Mouse (Mus musculus): ENCODE measurements at regions not wholly inside any gene's neighbourhood (a gene's known extent, or its start where the extent isn't known, plus 50 kb on each side); places are given as distances from the start of the nearest gene placed in this dataset.
A peak's percentile ranks its signal among the peaks of the same experiment; 100 is the strongest.
"Not testable (repeated sequence)": the region's sequence is repeated elsewhere in the genome, so short reads cannot be mapped to it uniquely, and the experiment has no call there.

DNA sequence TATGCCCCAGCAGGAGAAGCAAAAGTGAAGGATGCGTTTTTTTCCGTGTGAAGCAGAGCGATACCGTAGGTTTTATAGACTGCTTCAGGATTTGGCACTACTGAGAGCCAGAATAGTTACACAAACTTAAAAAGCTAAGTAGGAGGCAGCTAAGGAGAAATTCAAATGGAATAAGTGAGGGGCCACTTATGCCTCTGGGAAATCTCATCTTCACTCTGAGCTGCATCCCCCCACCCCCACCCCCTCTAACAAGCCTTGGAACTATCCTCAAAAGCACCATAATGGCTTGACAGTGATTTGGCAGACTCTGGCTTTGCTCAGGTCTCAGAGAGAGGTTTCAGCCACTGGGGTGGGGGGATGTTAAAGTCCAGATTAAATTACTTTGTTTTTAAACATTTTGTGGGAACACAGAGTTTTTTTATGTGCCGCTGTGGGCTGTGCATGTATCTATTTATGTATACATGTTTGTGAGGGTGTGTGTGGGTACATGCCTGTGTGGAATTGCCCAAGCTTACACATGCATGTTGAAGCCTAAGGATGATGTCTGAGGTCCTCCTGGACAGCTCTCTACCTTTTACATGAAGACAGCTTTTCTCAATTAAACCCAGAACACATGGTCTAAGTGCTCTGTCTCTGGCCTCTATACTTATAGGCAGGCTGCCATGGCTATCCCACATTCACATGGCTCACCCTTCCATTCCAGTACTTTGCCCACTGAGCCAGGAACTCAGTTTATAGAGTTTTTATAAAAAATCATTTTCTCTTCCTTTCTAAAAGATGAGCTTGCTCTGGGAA is 396.6 kb downstream of the Epm2a start:
- DNase-seq: no peak
- intact Hi-C loops (cut with DNase I): no loop called here
- TF ChIP-seq CTCF (IDR thresholded peaks at IDR 0.05): no peak
- Histone ChIP-seq H3K4me3 (no peak overlapping the region), H3K27ac (no peak overlapping the region)

DNA sequence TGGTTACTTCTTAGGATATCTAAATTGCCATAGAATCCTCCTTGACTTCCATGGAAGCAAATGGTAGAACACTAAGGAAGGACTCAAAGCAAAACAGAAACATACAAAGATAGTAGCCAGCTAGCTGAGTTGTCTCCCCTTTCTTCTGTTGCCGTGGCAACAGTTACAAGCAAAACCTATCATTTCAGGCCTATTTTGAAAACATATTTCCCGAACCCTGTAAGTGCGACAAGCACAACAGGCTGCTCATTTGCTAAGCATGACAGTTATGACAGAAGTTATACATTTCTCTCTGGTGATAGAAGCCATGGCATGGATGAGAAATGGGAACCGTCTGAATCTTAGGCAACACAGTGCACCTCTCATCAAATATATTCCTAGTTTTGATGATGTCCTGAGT is 402.4 kb downstream of the Epm2a start:
- H3K27ac ChIP-seq: no peak overlapping the region
- TF ChIP-seq CTCF (IDR thresholded peaks at IDR 0.05): no peak
- DNase-seq: no peak
- intact Hi-C loops (cut with DNase I): no loop called here
- H3K4me3 ChIP-seq: no peak overlapping the region

- TF ChIP-seq CTCF (IDR thresholded peaks at IDR 0.05): no peak
- no peak for DNase-seq
- Histone ChIP-seq H3K27ac (no peak overlapping the region), H3K4me3 (no peak overlapping the region)
- intact Hi-C loops (cut with DNase I): no loop called here
Measured at GRCm38 (mm10) chr10:11746959-11747358, 403.8 kb downstream of the Epm2a start.

DNA sequence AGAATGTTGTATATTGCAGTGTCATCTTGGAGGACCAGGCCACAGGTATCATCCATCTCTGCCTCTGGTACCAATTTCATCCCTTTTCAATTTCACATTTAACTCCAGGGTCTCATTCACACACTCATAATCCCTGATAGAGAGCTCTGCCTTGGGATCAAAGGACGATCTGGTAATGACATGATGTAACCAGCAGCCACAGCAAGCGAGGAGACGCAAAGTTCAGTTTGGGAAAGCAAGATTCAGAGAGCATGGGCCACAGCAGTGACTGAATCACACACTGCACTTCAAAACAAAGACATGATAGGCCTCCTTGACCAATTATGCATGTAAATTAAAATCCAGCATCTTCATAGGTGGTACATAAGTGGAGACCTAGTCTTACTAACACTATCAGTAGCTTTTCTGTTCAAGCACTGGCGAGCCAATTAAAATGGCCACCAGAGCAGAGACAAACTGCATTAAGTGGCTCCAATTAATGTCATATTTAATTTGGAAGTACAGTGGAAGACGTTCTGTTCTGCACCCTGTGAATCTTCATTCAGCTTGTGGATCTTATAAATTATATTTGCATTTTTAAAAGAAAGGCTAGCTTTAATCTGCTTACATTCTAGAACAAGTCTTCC is 412.0 kb downstream of the Epm2a start:
- H3K27ac ChIP-seq: no peak overlapping the region
- TF ChIP-seq CTCF (IDR thresholded peaks at IDR 0.05): no peak
- no peak overlapping the region for H3K4me3 ChIP-seq
- intact Hi-C loops (cut with DNase I): no loop called here
- DNase-seq: no peak

DNA sequence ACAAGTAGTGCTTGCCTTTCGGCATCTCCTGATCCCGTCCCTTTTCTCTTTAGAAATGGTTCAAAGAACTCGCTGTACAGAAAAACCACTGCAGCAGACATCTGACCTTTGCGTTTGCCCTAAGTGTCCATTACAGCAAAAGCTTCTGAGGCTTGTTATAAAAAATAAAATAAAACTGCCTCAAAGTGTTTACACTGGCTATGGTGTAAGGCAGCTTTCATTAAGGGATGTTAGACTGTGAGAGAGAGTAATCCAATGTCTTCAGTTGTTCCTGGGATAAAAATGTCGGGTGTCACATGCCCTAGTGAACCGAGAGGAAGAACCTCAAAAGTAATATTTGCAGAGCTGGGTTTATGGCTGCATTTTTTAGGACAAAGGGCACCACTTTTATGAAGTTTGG is 434.7 kb downstream of the Epm2a start:
- TF ChIP-seq CTCF (IDR thresholded peaks at IDR 0.05): no peak

DNA sequence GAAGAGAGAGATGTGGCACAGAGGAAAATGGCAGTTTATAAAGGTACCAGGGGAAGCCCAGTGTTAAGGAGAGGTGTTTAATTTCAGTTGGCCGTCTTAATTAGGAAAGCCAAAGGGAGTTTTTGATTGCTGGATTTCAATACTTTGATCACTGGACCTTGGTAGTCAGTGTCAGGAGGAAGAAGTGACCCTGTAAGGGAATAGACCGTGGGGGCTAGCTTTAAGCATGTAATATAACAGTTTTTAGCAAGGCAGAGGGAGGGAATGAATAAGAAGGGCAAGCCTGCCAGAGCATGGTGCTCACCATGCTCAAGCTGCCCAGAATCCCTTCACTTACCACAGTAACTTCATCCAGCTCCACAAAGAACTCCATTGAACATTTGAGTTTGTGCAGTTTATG is 437.1 kb downstream of the Epm2a start:
- H3K4me3 ChIP-seq: no peak overlapping the region
- intact Hi-C loops (cut with DNase I): no loop called here
- no peak overlapping the region for H3K27ac ChIP-seq
- no peak for DNase-seq
- no peak for TF ChIP-seq CTCF (IDR thresholded peaks at IDR 0.05)

More for the DNA sequence above, 434.7 kb downstream of the Epm2a start:
- no peak overlapping the region for H3K4me3 ChIP-seq
- H3K27ac ChIP-seq: no peak overlapping the region
- intact Hi-C loops (cut with DNase I): no loop called here
- DNase-seq: no peak

DNA sequence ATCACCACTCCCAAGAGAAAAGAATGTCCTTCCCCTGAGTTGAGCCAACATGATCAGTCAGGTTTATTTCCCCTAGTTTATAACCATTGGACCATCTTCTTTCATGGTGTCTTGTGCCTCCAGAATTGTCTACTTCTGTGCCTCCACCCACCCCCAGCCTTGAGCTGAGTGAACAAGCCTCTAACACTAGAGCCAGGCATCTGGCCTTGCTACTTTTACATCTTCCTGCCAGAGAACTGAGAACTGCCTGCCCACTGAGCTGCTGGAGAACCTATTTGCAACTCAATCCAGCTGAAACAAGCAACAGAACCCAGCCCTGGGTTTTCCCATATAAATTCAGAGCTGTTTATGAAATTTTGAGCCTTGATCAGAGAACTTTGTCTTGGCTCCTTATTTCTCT is 444.0 kb downstream of the Epm2a start:
- no peak for TF ChIP-seq CTCF (IDR thresholded peaks at IDR 0.05)
- no peak for DNase-seq
- Histone ChIP-seq H3K4me3 (no peak overlapping the region), H3K27ac (no peak overlapping the region)
- intact Hi-C loops (cut with DNase I): no loop called here

DNA sequence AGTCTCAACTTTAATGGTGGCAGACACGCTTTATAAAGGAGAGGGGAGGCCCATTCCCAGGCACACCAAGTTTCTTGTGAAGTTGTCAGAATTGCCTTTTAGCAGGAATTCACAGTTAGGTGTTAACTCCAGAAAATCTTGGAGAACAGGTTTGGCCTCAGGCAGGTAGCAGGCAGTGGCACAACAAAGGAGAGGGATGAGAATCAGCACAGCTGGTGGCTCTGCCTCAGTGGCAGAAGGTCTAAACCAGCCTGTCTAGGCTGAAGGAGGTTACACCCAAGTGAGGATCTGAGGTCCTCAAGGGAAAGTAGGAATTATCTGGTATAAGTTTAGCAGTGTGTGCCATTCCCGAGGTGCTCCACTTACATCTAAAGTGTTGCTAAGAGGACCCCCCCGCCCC is 456.3 kb downstream of the Epm2a start:
- no peak for DNase-seq
- Histone ChIP-seq H3K4me3 (no peak overlapping the region), H3K27ac (no peak overlapping the region)
- intact Hi-C loops (cut with DNase I): no loop called here
- no peak for TF ChIP-seq CTCF (IDR thresholded peaks at IDR 0.05)

DNA sequence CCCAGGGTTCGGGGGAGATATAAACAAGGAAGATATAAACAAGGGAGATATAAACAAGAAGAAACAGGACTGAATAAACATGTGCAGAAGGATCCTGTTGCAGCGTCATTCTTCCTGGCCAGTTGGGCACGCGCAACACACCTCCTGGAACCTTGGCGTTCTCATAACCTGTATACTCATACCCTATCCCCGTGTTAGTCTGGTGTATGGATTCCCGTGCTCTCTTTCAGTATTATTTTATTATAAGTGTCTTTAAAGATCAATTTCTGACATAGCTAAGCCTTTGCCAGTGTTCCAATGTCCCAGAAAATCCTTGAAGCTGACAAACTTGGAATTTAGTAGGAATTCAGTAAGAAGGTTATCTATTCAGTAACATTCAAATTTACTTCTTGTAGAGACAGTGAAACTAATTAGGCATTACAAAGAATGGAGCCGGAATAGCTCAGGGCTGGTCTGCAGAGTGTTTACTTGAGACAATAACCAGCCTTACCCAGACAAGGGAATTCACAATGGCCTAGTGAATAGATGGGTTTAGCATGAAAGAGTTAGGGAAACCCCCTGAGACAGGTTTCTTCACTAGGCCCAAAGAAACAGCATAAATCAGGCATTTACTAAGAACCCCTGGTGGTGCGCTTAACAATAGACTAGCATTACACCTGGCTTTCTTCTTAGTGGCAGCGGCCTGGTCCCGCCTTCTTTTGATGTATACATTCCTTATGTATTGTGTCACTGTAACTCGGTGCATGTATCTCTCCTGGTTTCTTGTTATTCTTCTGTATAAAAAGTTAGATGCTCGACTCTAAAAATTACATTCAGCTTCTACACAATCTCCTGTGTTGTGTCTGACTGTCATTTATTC is 458.4 kb downstream of the Epm2a start:
- intact Hi-C loops (cut with DNase I); H3K27ac ChIP-seq; DNase-seq; H3K4me3 ChIP-seq: not testable (repeated sequence)

DNA sequence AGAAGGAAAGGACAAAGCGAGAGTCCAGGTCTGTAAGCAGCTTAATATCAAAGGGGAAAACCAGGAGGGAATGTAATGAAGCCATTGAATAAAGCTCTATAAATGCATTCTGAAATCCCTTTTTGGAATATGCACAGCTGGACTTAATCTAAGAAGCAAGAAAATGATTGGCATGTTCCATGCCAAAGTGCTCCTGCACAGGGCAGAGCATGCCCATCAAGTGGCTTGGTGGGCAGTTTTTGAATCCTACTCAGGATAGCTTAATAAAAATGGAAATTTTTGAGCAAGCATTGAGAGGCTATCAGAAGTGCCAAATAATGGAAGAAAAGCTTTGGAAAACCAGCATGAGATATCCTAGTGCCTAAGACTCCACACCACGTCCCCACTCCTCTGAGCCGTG is 466.1 kb downstream of the Epm2a start:
- intact Hi-C loops (cut with DNase I): no loop called here
- Histone ChIP-seq H3K4me3 (no peak overlapping the region), H3K27ac (no peak overlapping the region)
- no peak for DNase-seq
- TF ChIP-seq CTCF (IDR thresholded peaks at IDR 0.05): no peak

DNA sequence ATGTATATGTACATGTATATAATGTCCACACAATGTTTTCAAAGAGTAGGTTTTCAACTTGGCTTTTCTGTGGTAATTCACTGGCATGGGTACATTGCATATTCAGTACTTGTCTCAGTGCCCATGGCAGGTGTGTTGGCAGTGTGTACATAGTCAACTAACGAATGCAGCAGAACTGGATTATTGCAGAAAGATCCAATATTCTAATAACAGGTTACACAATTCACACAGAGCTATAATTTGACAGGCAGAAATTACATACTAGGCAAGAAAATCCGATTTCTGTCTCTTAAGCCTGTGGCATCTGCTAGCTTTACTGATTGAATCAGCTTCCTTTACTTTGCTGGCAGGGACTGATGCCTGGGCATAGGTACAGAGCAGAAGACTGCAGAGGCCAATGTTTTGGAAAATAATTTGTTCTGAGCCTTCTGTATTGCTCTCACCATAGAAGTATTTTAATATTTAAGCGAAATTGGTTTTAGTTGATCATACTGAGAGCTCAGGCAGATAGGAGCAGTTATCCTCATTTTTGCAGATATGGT is 479.3 kb downstream of the Epm2a start:
- Histone ChIP-seq H3K4me3 (no peak overlapping the region), H3K27ac (no peak overlapping the region)
- no peak for DNase-seq
- no peak for TF ChIP-seq CTCF (IDR thresholded peaks at IDR 0.05)
- intact Hi-C loops (cut with DNase I): no loop called here

- DNase-seq: no peak
- peak; percentile 20; the same call in 1 of the 2 replicates for TF ChIP-seq CTCF (IDR thresholded peaks at IDR 0.05)
- Histone ChIP-seq H3K4me3 (peak overlapping the region; percentile 21; the same call in 1 of the 2 replicates), H3K27ac (peak overlapping the region; percentile 54; the same call in 1 of the 2 replicates)
- intact Hi-C loops (cut with DNase I): no loop called here
Measured at GRCm38 (mm10) chr10:11841094-11841493, 497.9 kb downstream of the Epm2a start.

DNA sequence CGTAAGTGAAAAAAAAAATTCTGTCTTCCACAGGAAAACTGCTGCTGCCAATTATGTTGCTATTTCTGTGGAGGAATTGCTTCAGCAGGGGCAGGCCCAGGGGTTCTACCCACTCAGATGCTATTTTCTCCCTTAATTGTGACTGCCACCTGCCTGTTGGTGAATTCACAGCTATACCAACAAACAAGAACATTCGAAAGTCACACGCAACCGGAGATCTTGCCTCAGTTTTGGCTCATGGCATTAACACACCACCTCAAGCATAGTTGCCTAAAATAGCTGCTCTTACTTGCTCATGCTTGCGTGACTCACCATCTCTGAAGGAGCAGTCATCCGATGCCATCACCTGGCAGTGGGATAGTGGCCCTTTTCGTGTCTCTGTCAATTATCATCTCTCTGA is 498.3 kb downstream of the Epm2a start:
- intact Hi-C loops (cut with DNase I): no loop called here
- no peak for DNase-seq
- Histone ChIP-seq H3K27ac (peak overlapping the region; percentile 54; the same call in 1 of the 2 replicates), H3K4me3 (peak overlapping the region; percentile 21; the same call in 1 of the 2 replicates)
- no peak for TF ChIP-seq CTCF (IDR thresholded peaks at IDR 0.05)
